Mouse (Mus musculus): ENCODE measurements around the gene Qrich1. TPM values are rescaled to one million over a fixed set of nuclear protein-coding genes. Genes with fewer than 3 reads are reported as not detected.
A peak's percentile ranks its signal among the peaks of the same experiment; 100 is the strongest.

Gene Qrich1
- polyA plus RNA-seq, 1 experiment from 2014 or later, result 152 TPM

GRCm38 (mm10) chr9:108573774-108574690 lies 57.4 kb downstream of the Qrich1 start:
- ATAC-seq, result no peak
- Histone ChIP-seq H3K4me1 (replicated peaks; ENCODE audit: control insufficient read depth, insufficient read depth, low read length) (peaks cover 51% of the 10 kb centered on the region), H3K9ac (replicated peaks; ENCODE audit: low read depth, low read length) (0 out of 2 replicates have a peak overlapping the region, but pooled peaks have one; percentile 1), H3K27me3 (replicated peaks; ENCODE audit: control insufficient read depth, insufficient read depth, low read length) (no peaks in the 10 kb centered on the region), H3K9me3 (ENCODE audit: control insufficient read depth, low read length) (no peaks in the 10 kb centered on the region), H3K36me3 (ENCODE audit: control insufficient read depth, insufficient read depth) (peaks cover 33% of the 10 kb centered on the region), H3K4me3 (replicated peaks; ENCODE audit: low read length) (no peak overlapping the region), H3K4me2 (ENCODE audit: low read length) (no peak overlapping the region), H3K27ac (ENCODE audit: low read length) (no peak overlapping the region)
- 46% methylated on average over 26 of the region's 26 CpGs for whole genome bisulfite sequencing

DNA sequence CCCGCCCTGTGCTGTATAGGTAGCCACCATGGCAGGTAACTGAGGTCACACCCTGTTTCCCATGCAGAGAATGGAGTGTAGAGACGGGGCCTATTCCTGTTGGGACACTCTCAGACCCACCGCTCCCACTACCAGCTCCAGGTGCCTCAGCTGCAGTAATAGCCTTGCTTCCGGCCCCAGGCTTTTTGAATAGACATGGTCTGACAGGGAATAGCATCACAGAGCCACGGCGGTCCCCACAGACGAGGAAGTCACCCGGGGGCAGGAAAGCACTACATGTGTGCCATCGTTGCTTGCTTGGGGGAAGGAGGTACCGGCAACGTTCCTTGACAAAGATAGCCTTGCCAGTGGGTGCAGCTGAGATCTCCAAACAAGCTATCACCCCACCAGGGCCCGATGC lies 58.3 kb downstream of the Qrich1 start:
- no peak overlapping the region for H3K4me3 ChIP-seq (replicated peaks; ENCODE audit: low read length)
- no peaks in the 10 kb centered on the region for H3K27me3 ChIP-seq (replicated peaks; ENCODE audit: control insufficient read depth, insufficient read depth, low read length)
- H3K36me3 ChIP-seq (ENCODE audit: control insufficient read depth, insufficient read depth), result peaks cover 33% of the 10 kb centered on the region
- 90% methylated on average over 12 of the region's 12 CpGs for WGBS
- H3K4me2 ChIP-seq (ENCODE audit: low read length), result no peak overlapping the region
- H3K27ac ChIP-seq (ENCODE audit: low read length), result no peak overlapping the region
- ATAC-seq, result no peak
- H3K4me1 ChIP-seq (replicated peaks; ENCODE audit: control insufficient read depth, insufficient read depth, low read length), result peaks cover 50% of the 10 kb centered on the region
- H3K9ac ChIP-seq (replicated peaks; ENCODE audit: low read depth, low read length), result no peak overlapping the region
- no peaks in the 10 kb centered on the region for H3K9me3 ChIP-seq (ENCODE audit: control insufficient read depth, low read length)

DNA sequence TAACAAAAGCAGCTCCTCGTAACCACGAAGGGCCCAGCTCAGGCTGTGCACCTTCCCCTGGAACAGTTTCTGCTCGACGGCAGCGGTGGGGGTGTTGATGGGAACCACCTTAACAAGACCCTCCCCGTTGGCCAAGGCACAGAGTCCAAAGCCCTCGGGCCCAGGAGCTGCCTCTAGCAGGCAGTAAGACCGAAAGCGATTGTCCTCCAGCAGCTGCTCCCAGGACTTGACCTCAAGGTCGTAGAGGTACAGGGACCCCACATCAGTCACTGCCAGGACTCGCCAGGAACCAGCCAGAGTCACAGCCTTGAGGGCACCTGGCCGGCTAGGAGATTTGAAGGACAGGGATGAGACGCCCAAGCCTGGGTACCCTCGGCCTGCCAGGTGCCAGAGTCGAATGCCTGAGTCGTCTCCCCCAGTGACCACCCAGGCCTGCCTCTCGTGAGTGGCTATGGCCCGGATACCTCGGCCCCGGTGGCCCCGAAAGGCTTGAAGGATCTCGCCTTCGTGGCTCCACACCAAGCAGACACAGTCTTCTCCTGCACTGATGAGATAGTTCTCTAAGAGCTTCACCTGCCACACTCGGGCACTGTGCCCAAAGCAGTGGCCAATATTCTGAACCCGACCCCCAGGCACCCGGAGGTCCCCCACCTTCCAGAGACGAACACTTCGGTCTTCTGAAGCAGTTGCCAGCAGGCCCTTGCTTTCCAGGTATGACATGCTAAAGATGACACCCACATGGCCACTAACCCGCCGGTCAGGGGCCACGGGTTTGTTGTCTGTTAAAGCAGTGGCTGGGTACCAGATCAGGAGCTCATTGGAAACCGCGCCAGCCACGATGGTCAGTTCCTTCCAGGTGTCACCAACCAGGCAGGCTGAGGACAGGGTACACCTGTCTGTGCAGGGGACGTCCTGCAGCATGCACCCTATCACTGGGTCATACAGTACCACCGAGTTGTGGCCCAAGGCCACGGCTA lies 59.0 kb downstream of the Qrich1 start:
- Histone ChIP-seq H3K4me1 (replicated peaks; ENCODE audit: control insufficient read depth, insufficient read depth, low read length) (peaks cover 44% of the 10 kb centered on the region), H3K27me3 (replicated peaks; ENCODE audit: control insufficient read depth, insufficient read depth, low read length) (no peaks in the 10 kb centered on the region), H3K9ac (replicated peaks; ENCODE audit: low read depth, low read length) (no peak overlapping the region; the same call in 1 of the 2 replicates), H3K27ac (ENCODE audit: low read length) (no peak overlapping the region), H3K36me3 (ENCODE audit: control insufficient read depth, insufficient read depth) (peaks cover 33% of the 10 kb centered on the region), H3K4me2 (ENCODE audit: low read length) (no peak overlapping the region), H3K4me3 (replicated peaks; ENCODE audit: low read length) (no peak overlapping the region), H3K9me3 (ENCODE audit: control insufficient read depth, low read length) (no peaks in the 10 kb centered on the region)
- WGBS, result 90% methylated on average over 37 of the region's 37 CpGs
- ATAC-seq, result no peak

- 41% methylated on average over 6 of the region's 6 CpGs for WGBS
These were observed 60.4 kb downstream of the Qrich1 start for GRCm38 (mm10) chr9:108577025-108577424.

DNA sequence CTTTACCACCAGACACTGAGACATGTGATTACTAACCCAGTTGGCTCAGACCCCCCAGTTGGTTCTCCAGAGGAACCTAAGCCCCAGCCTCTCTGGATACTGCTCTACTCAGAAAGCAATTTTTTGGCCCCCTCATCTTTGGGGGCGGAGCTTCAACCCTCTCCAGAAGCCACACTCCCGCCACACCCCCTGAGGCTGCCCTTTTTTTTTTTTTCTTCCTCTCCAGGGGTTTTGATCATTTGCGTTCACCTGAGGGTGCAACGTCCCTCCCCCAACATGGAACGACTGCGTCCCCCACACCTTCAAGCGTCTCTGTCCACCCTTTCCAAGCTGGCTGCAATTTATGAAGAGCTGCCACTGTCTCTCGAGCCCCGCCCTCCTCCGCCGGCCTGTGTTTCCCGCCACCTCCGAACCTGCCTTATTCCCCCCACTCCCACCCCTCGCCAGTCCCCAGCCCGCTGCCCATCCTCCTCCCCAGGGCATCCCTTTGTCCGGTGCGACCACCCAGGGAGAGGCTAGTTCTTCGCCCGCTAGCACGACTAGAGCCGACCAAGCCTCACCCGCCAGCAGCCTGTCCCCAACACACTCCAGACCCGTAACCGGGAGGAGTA lies 61.4 kb downstream of the Qrich1 start:
- Histone ChIP-seq H3K27me3 (replicated peaks; ENCODE audit: control insufficient read depth, insufficient read depth, low read length) (no peaks in the 10 kb centered on the region), H3K36me3 (ENCODE audit: control insufficient read depth, insufficient read depth) (peaks cover 14% of the 10 kb centered on the region), H3K27ac (ENCODE audit: low read length) (peak overlapping the region; percentile 92), H3K4me1 (replicated peaks; ENCODE audit: control insufficient read depth, insufficient read depth, low read length) (peaks cover 40% of the 10 kb centered on the region), H3K9ac (replicated peaks; ENCODE audit: low read depth, low read length) (peak overlapping the region; percentile 92), H3K4me2 (ENCODE audit: low read length) (peak overlapping the region; percentile 61), H3K9me3 (ENCODE audit: control insufficient read depth, low read length) (no peaks in the 10 kb centered on the region), H3K4me3 (replicated peaks; ENCODE audit: low read length) (peak overlapping the region; percentile 91)
- ATAC-seq, result peak; percentile 14; the same call in 1 of the 2 replicates
- WGBS, result under 1% methylated on average over 24 of the region's 24 CpGs

More at GRCm38 (mm10) chr9:108577025-108577424, 60.4 kb downstream of the Qrich1 start:
- H3K36me3 ChIP-seq (ENCODE audit: control insufficient read depth, insufficient read depth), result peaks cover 24% of the 10 kb centered on the region
- H3K9ac ChIP-seq (replicated peaks; ENCODE audit: low read depth, low read length), result peak overlapping the region; percentile 15; the same call in 1 of the 2 replicates
- H3K27ac ChIP-seq (ENCODE audit: low read length), result no peak overlapping the region
- H3K4me2 ChIP-seq (ENCODE audit: low read length), result peak overlapping the region; percentile 61
- H3K27me3 ChIP-seq (replicated peaks; ENCODE audit: control insufficient read depth, insufficient read depth, low read length), result no peaks in the 10 kb centered on the region
- H3K4me1 ChIP-seq (replicated peaks; ENCODE audit: control insufficient read depth, insufficient read depth, low read length), result peaks cover 40% of the 10 kb centered on the region
- ATAC-seq, result no peak
- peak overlapping the region; percentile 91 for H3K4me3 ChIP-seq (replicated peaks; ENCODE audit: low read length)
- H3K9me3 ChIP-seq (ENCODE audit: control insufficient read depth, low read length), result no peaks in the 10 kb centered on the region

DNA sequence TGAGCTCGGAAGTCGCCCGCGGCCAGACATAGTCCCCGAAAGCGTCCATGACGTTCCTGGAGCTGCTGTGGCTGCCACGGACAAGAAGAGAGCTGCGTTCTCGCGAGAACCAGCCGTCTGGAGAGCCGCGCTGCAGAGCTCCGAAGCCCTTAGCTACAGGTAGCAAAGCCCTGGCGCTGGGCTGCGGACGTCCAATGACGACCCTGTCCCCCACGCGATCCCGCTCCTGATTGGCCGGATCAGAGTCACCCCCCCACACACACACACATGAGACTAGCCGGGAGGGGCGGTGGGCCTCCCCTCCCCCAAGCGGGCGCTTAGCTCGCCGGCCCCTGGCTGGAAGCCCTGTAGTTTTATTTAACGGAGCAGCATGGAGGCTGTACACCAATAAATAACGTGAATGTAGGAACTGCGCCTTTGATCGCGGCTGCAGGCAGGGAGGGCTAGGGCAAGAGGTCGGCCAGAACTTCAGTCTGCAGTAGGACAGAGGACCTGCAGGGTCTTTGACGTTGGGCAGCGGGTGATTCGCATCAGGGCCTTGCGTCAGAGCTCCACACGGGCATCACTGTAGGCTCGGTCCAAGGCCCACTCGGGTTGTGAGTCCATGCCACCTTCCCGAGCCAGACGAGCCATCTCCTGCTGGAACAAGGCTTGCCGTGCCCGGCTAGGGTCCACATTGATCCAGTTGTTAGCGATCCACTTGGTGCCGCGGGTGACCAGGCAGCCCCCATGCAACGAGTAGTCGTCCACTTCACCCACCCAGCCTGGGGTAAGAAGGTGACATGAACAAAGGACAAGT lies 62.1 kb downstream of the Qrich1 start, which contains the start of gene Wdr6:
Gene Wdr6, minus strand, starts transcription at position 195 of the 799 bp plus-strand sequence.
- peak; percentile 98 for ATAC-seq
- Histone ChIP-seq H3K27ac (ENCODE audit: low read length) (peak within 1 kb of the TSS; percentile 92), H3K27me3 (replicated peaks; ENCODE audit: control insufficient read depth, insufficient read depth, low read length) (no peaks in the 10 kb centered on the region), H3K4me2 (ENCODE audit: low read length) (peak within 1 kb of the TSS; percentile 61), H3K9ac (replicated peaks; ENCODE audit: low read depth, low read length) (peak within 1 kb of the TSS; percentile 92), H3K36me3 (ENCODE audit: control insufficient read depth, insufficient read depth) (peaks cover 11% of the 10 kb centered on the region), H3K9me3 (ENCODE audit: control insufficient read depth, low read length) (no peaks in the 10 kb centered on the region), H3K4me3 (replicated peaks; ENCODE audit: low read length) (peak within 1 kb of the TSS; percentile 91), H3K4me1 (replicated peaks; ENCODE audit: control insufficient read depth, insufficient read depth, low read length) (peaks cover 40% of the 10 kb centered on the region)
- WGBS, result 3% methylated on average over 51 of the region's 51 CpGs

- H3K27ac ChIP-seq (ENCODE audit: low read length), result peak overlapping the region; percentile 85
- WGBS, result 66% methylated on average over 5 of the region's 5 CpGs
- peaks cover 37% of the 10 kb centered on the region for H3K4me1 ChIP-seq (replicated peaks; ENCODE audit: control insufficient read depth, insufficient read depth, low read length)
- H3K4me3 ChIP-seq (replicated peaks; ENCODE audit: low read length), result peak overlapping the region; percentile 91; the same call in 1 of the 2 replicates
- H3K9ac ChIP-seq (replicated peaks; ENCODE audit: low read depth, low read length), result peak overlapping the region; percentile 92
- no peaks in the 10 kb centered on the region for H3K27me3 ChIP-seq (replicated peaks; ENCODE audit: control insufficient read depth, insufficient read depth, low read length)
- H3K36me3 ChIP-seq (ENCODE audit: control insufficient read depth, insufficient read depth), result peaks cover 8% of the 10 kb centered on the region
- peak overlapping the region; percentile 61 for H3K4me2 ChIP-seq (ENCODE audit: low read length)
- H3K9me3 ChIP-seq (ENCODE audit: control insufficient read depth, low read length), result no peaks in the 10 kb centered on the region
- no peak for ATAC-seq
These were observed 62.7 kb downstream of the Qrich1 start for GRCm38 (mm10) chr9:108579344-108579690.

GRCm38 (mm10) chr9:108587571-108588180 lies 71.1 kb downstream of the Qrich1 start:
- H3K9me3 ChIP-seq (ENCODE audit: control insufficient read depth, low read length), result no peaks in the 10 kb centered on the region
- H3K27ac ChIP-seq (ENCODE audit: low read length), result peak overlapping the region; percentile 94
- no peaks in the 10 kb centered on the region for H3K27me3 ChIP-seq (replicated peaks; ENCODE audit: control insufficient read depth, insufficient read depth, low read length)
- H3K9ac ChIP-seq (replicated peaks; ENCODE audit: low read depth, low read length), result peak overlapping the region; percentile 51
- peak overlapping the region; percentile 55 for H3K4me2 ChIP-seq (ENCODE audit: low read length)
- peak overlapping the region; percentile 19 for H3K4me3 ChIP-seq (replicated peaks; ENCODE audit: low read length)
- under 1% methylated on average over 14 of the region's 14 CpGs for WGBS
- no peaks in the 10 kb centered on the region for H3K36me3 ChIP-seq (ENCODE audit: control insufficient read depth, insufficient read depth)
- ATAC-seq, result peak; percentile 98
- peaks cover 26% of the 10 kb centered on the region for H3K4me1 ChIP-seq (replicated peaks; ENCODE audit: control insufficient read depth, insufficient read depth, low read length)

Data from forebrain, embryonic 16.5 days (tissue).